Mouse (Mus musculus) liver, embryonic 12.5 days (tissue): Measurements from ENCODE around the gene Zbtb16. TPM values are rescaled to one million over a fixed set of nuclear protein-coding genes. Genes with fewer than 3 reads are reported as not detected.

Source experiments
- ATAC-seq: fragments of 200-750 bp; cut with Nextera tagmentation; 2 replicates; pipeline ENCODE4 v1.8.0; 2017; ENCODE audit warnings: moderate number of reproducible peaks, mild to moderate bottlenecking, moderate library complexity
- H3K27ac ChIP-seq: fragments of 300-500 bp; sonication (generic); 2 replicates; pipeline ENCODE4 v1.5.1; 2016; ENCODE audit warnings: mild to moderate bottlenecking
- H3K27me3 ChIP-seq: fragments of 300-500 bp; sonication (generic); replicated peaks from 2 replicates; pipeline ENCODE4 v1.6.1; 2016; ENCODE audit warnings: mild to moderate bottlenecking, moderate library complexity
- H3K36me3 ChIP-seq: fragments of 300-500 bp; sonication (generic); 2 replicates; pipeline ENCODE4 v1.6.1; 2016; ENCODE audit warnings: mild to moderate bottlenecking, moderate library complexity
- H3K4me1 ChIP-seq: fragments of 300-500 bp; sonication (generic); 2 replicates; pipeline ENCODE4 v1.6.1; 2016
- H3K4me2 ChIP-seq: fragments of 300-500 bp; sonication (generic); 2 replicates; pipeline ENCODE4 v1.6.1; 2016; ENCODE audit warnings: mild to moderate bottlenecking, moderate library complexity
- H3K4me3 ChIP-seq: fragments of 300-500 bp; sonication (generic); 2 replicates; pipeline ENCODE4 v1.5.1; 2016; ENCODE audit warnings: mild to moderate bottlenecking, moderate library complexity
- H3K9ac ChIP-seq: fragments of 300-500 bp; sonication (generic); 2 replicates; pipeline ENCODE4 v1.6.1; 2016; ENCODE audit warnings: mild to moderate bottlenecking, moderate library complexity
- H3K9me3 ChIP-seq: fragments of 300-500 bp; sonication (generic); replicated peaks from 2 replicates; pipeline ENCODE4 v1.6.1; 2016; ENCODE audit warnings: mild to moderate bottlenecking, moderate library complexity
- WGBS: fragments of 180-500 bp; shearing (Covaris S2); methylation state at CpG from one replicate; pipeline ENCODE4 v1.1.7; 2016; ENCODE audit not compliant: insufficient replicate concordance; 5-methylcytosine and 5-hydroxymethylcytosine counted together
- polyA plus RNA-seq: library from polyadenylated mRNA; unstranded; fragments of >200 nt; fragmentation: Nextera tagmentation; extraction: Ambion mirVana; gene quantifications from 2 replicates; pipeline ENCODE4 v1.2.1, GENCODE M21; 2016

Zbtb16 gene
- polyA plus RNA-seq, 1 experiment from 2014 or later = 1.6 TPM

DNA sequence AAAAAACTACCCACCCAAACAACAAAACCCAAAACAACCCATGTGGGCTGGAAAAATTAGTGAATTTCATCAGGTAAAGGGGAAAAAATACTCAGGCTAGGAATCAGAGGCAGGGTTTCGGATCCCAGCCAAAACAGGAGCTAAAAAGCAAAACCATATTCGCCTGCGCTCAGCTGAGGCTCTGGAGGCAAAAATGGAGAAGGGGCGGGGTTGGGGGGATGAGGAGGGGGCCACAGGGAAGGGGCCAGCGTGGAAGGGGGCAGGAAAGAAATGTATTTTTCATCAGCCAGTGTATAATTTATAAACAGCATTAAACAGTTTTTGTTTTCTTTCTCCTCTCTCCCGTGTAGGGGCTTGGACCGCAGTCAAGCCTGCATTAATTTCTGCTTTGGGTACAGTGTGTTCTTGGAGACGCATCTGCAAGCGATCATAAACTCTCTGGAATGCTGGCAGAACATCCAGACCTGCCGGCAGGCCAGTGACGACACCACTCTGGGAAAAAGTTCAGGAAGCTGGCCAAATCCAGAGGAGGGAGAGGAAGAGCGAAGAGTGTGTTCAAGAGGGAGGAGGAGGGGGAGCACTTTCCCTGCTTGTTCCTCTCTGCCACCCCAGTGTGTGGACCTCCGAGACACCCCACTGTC lies 98.7 kb downstream of the Zbtb16 start:
- Histone ChIP-seq H3K27ac (no peak overlapping the region), H3K27me3 (peaks cover 20% of the 10 kb centered on the region; the same call in 1 of the 2 replicates), H3K9ac (no peak overlapping the region), H3K4me3 (no peak overlapping the region), H3K9me3 (no peaks in the 10 kb centered on the region), H3K36me3 (no peaks in the 10 kb centered on the region), H3K4me1 (0 out of 2 replicates have a peak, but pooled peaks cover 5% of the 10 kb centered on the region), H3K4me2 (no peak overlapping the region)
- no peak for ATAC-seq
- WGBS = 62% methylated on average over 13 of the region's 13 CpGs

DNA sequence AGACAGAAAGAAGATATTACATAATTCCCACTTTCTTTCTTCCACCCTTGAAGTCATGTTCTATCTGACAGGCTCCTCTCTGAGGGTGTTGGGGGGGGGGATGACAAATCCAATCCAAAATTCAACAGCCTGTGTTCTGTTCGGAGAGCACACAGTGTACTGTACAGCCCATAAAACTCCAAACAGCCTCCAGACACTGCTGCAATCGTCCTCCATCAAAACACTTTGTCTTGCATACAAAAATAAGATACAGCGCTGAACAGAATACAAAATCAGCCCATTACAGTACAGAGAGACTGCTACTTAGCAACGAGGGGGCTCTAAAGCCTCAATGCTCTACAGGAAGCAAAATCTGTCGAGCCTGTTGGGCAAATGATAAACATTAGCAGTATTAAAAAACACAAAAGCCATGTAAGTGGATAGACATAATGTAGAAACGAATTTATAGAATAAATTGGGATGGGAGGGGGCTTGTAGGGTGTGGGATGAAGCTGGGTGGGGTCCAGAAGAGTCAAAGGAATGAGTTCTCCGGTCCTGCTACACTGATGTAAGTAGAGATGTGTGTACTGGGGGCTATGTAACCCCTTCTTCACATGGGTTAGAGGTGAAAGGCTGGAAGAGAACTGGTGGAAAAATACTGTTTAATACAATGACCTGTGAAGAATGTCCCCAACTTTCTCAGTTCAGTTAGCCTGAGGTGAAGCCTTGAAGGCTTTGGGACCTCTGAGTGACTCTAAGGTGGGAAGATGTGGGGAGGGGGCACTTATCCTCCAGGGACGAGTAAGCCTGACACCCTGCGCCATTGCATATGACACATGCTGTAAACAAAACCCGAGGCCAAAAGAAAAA lies 99.4 kb downstream of the Zbtb16 start:
- H3K27ac ChIP-seq = no peak overlapping the region
- H3K36me3 ChIP-seq = no peaks in the 10 kb centered on the region
- 0 out of 2 replicates have a peak, but pooled peaks cover 19% of the 10 kb centered on the region for H3K27me3 ChIP-seq
- ATAC-seq = no peak
- H3K4me1 ChIP-seq = 0 out of 2 replicates have a peak, but pooled peaks cover 5% of the 10 kb centered on the region
- H3K4me3 ChIP-seq = no peak overlapping the region
- no peaks in the 10 kb centered on the region for H3K9me3 ChIP-seq
- H3K4me2 ChIP-seq = no peak overlapping the region
- no peak overlapping the region for H3K9ac ChIP-seq
- 58% methylated on average over 10 of the region's 10 CpGs for WGBS

DNA sequence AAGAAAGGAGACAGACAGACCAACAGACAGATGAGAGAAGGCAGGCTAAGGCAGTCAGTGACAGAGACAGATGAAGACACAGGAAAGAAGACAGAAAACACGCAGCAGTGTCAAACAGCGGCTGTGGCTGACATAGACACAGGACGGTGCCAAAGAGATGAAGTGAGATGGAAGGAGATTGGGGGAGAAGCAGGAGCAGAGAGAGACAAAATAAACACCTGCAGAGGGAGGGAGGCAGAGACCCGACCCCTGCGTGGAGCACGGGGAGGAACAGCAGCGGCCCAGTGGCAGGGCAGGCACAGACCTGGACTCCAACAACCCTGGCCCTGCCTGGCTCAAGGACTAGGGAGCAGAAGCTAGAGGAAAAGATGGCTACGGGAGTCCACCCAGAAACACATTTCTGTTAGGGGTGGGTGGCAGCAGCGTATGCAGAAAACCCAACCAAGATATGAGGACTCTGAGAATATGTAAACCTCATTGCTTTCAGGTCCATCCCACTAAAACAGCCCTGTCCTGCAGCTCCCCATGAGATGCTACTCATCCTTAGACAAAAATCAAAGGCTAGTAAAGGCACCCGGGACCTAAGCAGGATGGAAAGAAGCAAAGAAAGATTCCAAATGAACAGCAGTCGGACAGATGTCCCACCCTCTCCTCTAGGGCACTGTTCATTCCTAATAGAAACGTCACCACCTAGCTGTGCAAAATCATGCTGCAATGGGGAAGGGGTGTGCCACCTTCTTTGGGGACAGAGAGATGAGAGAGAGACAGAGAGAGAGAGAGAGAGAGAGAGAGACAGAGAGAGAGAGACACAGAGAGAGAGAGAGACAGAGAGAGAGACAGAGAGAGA lies 100.3 kb downstream of the Zbtb16 start:
- Histone ChIP-seq H3K27me3 (0 out of 2 replicates have a peak, but pooled peaks cover 19% of the 10 kb centered on the region), H3K4me3 (no peak overlapping the region), H3K9ac (no peak overlapping the region), H3K9me3 (no peaks in the 10 kb centered on the region), H3K4me2 (no peak overlapping the region), H3K27ac (no peak overlapping the region), H3K36me3 (no peaks in the 10 kb centered on the region), H3K4me1 (0 out of 2 replicates have a peak, but pooled peaks cover 5% of the 10 kb centered on the region)
- no peak for ATAC-seq
- WGBS = 63% methylated on average over 12 of the region's 12 CpGs

DNA sequence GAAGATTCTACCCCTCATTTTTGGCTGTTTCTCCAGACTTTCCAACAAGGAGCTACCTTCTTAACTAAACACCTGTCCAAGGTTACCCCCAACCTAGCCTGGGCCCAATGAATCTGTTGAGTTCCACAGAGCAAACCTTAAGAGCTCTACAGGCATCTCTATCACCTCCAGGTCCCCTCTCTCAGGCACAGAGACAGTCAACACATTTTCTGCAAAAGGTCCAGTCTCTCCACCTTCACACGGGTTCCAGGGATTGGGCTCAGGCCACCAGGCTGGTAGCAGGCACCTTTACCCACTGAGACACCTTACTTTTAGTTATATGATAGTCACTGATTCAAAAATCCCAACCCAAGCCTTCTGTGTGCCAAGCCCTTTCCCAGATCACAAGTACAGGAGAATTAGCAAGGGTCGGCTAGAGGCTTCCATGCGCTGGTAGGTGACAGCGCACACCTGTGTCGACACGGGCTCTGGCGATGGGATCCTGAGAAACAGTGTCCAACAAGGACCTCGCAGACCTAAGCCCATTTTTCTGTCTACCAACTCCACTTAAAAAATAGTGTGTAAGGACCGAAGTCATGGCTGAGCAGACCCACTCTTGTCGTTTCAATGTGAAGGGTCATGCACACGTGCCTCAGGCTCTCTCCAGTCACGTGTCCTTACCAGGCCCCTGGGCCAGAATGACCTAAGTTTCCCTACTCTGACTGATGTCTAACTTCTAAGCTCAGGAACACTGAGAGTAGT lies 101.1 kb downstream of the Zbtb16 start:
- WGBS = 78% methylated on average over 12 of the region's 12 CpGs
- Histone ChIP-seq H3K9me3 (no peaks in the 10 kb centered on the region), H3K4me2 (no peak overlapping the region), H3K9ac (no peak overlapping the region), H3K36me3 (no peaks in the 10 kb centered on the region), H3K27me3 (0 out of 2 replicates have a peak, but pooled peaks cover 19% of the 10 kb centered on the region), H3K4me1 (0 out of 2 replicates have a peak, but pooled peaks cover under 1% of the 10 kb centered on the region), H3K4me3 (no peak overlapping the region), H3K27ac (no peak overlapping the region)
- ATAC-seq = no peak

DNA sequence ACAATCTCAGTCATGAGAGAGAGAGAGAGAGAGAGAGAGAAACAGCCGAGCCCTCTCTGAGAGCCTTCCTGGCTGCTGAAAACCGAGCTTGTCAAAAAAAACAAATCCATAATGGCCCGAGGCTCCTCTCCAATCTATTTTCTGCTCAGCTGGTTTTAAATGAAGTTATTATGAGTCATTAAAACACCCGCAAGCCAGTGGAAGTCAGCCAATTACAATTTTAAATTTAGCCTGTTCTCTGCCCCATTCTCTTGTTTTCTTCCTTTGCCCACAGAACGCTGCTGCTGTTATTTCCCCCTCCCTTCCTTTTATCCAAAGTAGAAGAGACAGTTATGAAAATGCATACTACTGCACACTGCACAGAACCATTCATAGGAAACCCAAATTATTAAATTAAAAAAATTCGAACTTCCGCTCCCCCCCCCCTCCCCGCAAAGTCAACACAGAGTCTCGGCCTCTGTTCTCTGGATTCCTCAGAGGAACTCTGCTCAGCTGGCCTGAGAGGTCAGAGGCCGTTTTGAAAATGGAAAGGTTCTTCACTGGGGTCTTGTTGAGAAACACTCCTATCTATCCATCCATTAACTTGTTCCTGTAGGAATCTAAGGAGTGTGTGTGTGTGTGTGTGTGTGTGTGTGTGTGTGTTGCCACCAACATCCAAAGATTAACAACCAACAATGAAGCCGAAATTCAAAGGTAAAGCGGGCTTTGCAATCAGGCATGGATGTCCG lies 102.0 kb downstream of the Zbtb16 start:
- Histone ChIP-seq H3K9ac (no peak overlapping the region), H3K9me3 (no peaks in the 10 kb centered on the region), H3K36me3 (no peaks in the 10 kb centered on the region), H3K27me3 (0 out of 2 replicates have a peak, but pooled peaks cover 19% of the 10 kb centered on the region), H3K4me2 (no peak overlapping the region), H3K27ac (no peak overlapping the region), H3K4me1 (no peaks in the 10 kb centered on the region), H3K4me3 (no peak overlapping the region)
- no peak for ATAC-seq
- 59% methylated on average over 13 of the region's 13 CpGs for WGBS

DNA sequence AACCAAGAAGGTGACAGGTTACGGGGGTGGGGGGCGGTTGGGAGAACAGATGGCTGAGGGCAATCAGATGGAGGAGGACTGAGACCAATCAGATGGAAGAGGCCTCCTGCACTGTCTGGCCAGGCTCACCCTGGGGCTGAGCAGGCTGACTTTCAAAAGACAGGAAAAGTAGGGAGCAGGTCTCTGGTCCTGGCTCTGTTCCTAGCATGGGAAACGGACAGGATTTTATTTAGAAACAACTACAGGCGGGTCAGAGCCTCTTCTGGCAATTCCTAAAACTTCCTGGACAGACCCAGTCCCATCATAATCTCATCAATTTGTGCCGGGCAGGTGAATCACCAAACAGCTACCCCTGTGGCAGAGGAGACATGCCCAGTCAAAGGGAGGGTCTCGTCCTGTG lies 102.9 kb downstream of the Zbtb16 start:
- WGBS = 61% methylated on average over 6 of the region's 6 CpGs
- ATAC-seq = no peak
- no peaks in the 10 kb centered on the region for H3K9me3 ChIP-seq
- 0 out of 2 replicates have a peak, but pooled peaks cover 19% of the 10 kb centered on the region for H3K27me3 ChIP-seq
- H3K4me3 ChIP-seq = no peak overlapping the region
- H3K27ac ChIP-seq = no peak overlapping the region
- H3K4me1 ChIP-seq = no peaks in the 10 kb centered on the region
- H3K36me3 ChIP-seq = no peaks in the 10 kb centered on the region
- no peak overlapping the region for H3K9ac ChIP-seq
- H3K4me2 ChIP-seq = no peak overlapping the region

DNA sequence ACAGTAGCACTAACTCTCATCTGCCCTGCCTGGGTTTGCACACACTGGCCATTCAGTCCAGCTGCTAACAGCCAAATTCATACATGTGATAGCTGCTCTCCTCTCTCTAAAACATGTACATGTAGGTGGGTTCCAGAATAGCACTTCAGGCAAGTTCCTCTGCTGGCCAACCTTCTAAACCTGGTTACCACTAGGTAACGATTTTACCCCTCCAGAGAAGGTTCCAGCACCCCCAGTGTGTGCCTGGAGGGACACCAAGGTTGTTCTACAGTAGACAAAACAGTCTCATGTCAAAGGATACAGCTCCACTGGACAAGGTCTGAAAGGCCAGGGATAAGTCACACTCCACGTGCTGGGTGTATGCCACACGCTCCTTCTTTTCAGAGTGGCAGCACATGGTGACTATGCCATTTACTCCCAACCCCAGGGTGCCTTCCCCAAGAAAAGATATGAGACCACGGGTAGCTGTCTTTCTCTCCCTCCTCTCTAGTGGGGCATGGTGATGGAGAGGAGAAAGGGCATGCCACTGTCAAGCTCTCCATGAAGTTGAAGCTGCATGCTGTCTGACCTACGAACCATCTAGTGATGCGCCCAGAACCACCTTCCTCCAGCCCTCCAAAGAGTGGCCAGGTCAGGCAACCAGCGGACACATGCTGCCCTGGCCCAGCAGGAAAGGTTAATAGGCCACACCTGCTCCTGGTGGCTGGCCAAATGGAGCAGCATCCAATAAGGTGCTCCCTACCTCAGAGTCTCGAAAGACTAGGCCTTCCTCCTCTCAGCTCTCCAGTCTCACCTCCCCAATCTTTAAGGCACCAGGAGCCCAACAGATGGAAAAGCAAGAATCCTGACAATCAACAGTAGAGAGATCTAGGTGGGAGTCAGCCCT lies 104.1 kb downstream of the Zbtb16 start:
- Histone ChIP-seq H3K9me3 (no peaks in the 10 kb centered on the region), H3K4me2 (no peak overlapping the region), H3K36me3 (no peaks in the 10 kb centered on the region), H3K9ac (no peak overlapping the region), H3K4me1 (no peaks in the 10 kb centered on the region), H3K27me3 (0 out of 2 replicates have a peak, but pooled peaks cover 19% of the 10 kb centered on the region), H3K4me3 (no peak overlapping the region), H3K27ac (no peak overlapping the region)
- no peak for ATAC-seq
- WGBS = 70% methylated on average over 8 of the region's 8 CpGs

DNA sequence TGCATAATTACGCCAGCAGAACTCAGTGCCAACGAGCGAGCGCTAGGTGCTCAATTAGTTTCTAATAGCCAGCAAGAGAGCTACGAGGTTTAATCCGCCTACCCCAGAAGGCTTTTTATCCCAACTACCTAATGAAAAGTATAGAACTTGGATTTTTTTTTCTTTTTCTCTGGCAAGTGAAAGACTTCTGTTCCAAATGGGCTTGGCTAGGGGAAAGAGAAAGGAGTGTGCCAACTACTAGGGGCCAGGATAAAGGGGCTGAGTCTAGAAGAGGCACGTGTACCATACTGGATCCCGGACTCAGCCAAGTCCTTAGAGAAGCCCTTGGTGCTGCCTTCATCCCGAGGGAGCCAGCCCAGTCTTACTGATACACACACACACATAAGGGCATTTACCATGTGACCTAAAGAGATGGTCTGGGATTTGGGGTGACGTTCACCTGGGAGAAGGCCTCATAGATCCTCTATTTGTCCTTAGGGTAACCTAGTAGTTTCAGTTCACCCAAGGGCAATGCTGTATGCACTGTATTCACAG lies 105.5 kb downstream of the Zbtb16 start:
- no peak overlapping the region for H3K27ac ChIP-seq
- no peaks in the 10 kb centered on the region for H3K36me3 ChIP-seq
- no peaks in the 10 kb centered on the region for H3K4me1 ChIP-seq
- WGBS = 80% methylated on average over 10 of the region's 10 CpGs
- H3K9ac ChIP-seq = no peak overlapping the region
- no peak overlapping the region for H3K4me2 ChIP-seq
- H3K4me3 ChIP-seq = no peak overlapping the region
- ATAC-seq = no peak
- H3K9me3 ChIP-seq = no peaks in the 10 kb centered on the region
- H3K27me3 ChIP-seq = 0 out of 2 replicates have a peak, but pooled peaks cover 17% of the 10 kb centered on the region

DNA sequence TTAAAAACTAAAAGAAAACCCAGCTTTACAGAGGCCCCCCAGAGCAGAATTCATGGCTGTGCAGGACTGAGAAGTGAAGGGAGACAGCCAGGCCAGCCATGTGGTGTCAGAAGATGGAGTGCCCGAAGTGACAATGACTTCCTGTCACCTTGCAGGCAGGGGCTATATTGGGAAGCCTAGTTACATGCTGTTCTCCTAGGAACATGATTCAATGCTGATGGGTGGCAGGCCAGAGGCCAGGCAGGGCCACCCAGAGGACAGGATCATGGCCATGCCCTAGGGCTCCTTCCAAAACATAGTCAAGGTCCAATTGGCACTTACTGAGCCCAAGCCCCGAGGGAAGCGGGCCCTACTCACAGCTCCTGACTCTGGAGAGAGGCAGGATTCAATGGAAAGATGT lies 106.6 kb downstream of the Zbtb16 start:
- H3K4me1 ChIP-seq = no peaks in the 10 kb centered on the region
- 56% methylated on average over 3 of the region's 3 CpGs for WGBS
- no peak overlapping the region for H3K9ac ChIP-seq
- no peak for ATAC-seq
- no peak overlapping the region for H3K4me2 ChIP-seq
- no peak overlapping the region for H3K4me3 ChIP-seq
- no peaks in the 10 kb centered on the region for H3K36me3 ChIP-seq
- no peak overlapping the region for H3K27ac ChIP-seq
- no peaks in the 10 kb centered on the region for H3K9me3 ChIP-seq
- H3K27me3 ChIP-seq = 0 out of 2 replicates have a peak, but pooled peaks cover 13% of the 10 kb centered on the region

DNA sequence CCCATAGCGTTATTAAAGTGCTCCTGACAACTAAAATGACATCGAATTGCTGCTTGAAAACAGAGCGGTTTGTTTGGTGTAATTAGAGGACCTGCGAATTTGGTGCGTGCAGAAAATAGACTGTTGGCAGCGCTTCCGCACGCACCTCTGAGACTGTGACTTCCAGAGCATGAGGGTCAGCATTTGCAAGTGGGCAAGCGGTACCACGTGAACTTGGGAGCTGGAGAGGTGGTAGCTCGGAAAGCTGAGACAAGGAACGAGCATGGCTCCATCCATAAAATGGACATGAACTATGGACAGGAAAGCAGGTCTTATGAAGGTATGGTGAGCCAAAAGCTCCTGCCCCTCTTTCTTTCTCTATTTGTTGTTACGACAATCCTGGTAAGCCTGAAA lies 107.3 kb downstream of the Zbtb16 start:
- Histone ChIP-seq H3K27ac (no peak overlapping the region), H3K9me3 (no peaks in the 10 kb centered on the region), H3K27me3 (peaks cover 13% of the 10 kb centered on the region; the same call in 1 of the 2 replicates), H3K4me2 (no peak overlapping the region), H3K4me3 (no peak overlapping the region), H3K36me3 (no peaks in the 10 kb centered on the region), H3K9ac (no peak overlapping the region), H3K4me1 (peaks cover 6% of the 10 kb centered on the region)
- WGBS = 84% methylated on average over 13 of the region's 13 CpGs
- ATAC-seq = no peak
